Mouse (Mus musculus) embryonic fibroblast, embryonic 13.5 days (primary cell): ENCODE results near the gene Slc15a3.

Experiments used
- CTCF ChIP-seq: IDR thresholded peaks from 2 replicates; pipeline ENCODE4 v1.5.1; 2011; ENCODE audit warnings: mild to moderate bottlenecking, control low read depth, low read length, moderate library complexity, borderline replicate concordance; ENCODE audit not compliant: insufficient read depth
- POLR2A ChIP-seq: IDR thresholded peaks from 2 replicates; pipeline ENCODE4 v1.6.1; 2011; ENCODE audit warnings: low read depth, mild to moderate bottlenecking, control low read depth, low read length, moderate library complexity

GRCm38 (mm10) chr19:10866351-10866750, 26.8 kb downstream of the Slc15a3 start:
- no peak for TF ChIP-seq CTCF
- TF ChIP-seq POLR2A = no peak
